Mouse (Mus musculus): Measurements from ENCODE around the gene Prrt1.

- TF ChIP-seq GATA1 (IDR thresholded peaks at IDR 0.05; ENCODE audit: borderline replicate concordance, low read length) (no peak), FLI1 (IDR thresholded peaks at IDR 0.05; ENCODE audit: low read length) (no peak)
Observed at GRCm38 (mm10) chr17:34660259-34660820, 31.0 kb downstream of the Prrt1 start.
